Mouse (Mus musculus) brain, adult 2 months (tissue): ENCODE measurements around the gene Dhx38.

ENCODE experiments used
- DNase-seq: peaks from one replicate; pipeline ENCODE4 v3.0.0; 2011; ENCODE audit warnings: low read depth, low spot score

The Dhx38 gene

GRCm38 (mm10) chr8:109551663-109552062, 14.0 kb downstream of the Dhx38 start:
- peak; percentile 20 for DNase-seq

DNA sequence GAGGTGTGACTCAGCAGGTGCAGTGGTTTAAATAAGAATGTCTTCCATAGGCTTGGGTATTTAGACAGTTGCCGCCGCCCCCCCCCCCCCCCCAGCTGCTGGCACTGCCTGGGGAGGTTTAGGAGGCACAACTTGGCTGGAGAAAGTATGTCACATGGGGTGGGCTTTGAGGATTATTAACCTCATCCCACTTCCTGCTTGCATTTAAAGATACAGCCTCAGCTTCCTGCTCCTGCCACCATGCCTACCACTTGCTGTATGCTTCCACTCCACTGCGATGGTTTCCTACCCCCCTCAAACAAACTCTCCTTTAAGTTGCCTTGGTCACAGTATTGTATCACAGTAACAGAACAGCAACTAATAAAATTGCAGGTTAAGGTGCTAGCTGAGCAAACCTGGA, 21.6 kb downstream of the Dhx38 start:
- DNase-seq = no peak

- peak; percentile 75 for DNase-seq
Measured at GRCm38 (mm10) chr8:109542748-109543519, 22.7 kb downstream of the Dhx38 start.

DNA sequence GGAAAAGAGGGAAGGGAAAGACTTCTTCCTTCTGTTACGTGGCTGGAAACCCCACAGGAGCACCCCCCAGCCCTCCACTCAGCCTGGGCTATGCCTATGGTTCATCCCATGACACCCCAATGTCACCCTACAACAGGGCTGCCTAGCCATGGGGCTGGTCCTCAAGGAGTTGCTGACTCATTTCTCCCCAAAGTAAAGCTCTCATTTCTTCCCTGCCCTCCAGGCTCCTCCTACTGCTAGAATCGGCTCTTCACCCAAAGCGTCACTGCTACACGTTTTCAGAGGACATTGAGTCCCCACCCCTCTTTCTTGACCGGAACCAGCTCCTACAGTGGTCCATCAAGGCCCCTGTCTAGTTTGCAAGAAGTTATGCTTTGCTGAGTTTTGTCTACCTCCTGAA, 23.5 kb downstream of the Dhx38 start:
- peak; percentile 20 for DNase-seq

DNA sequence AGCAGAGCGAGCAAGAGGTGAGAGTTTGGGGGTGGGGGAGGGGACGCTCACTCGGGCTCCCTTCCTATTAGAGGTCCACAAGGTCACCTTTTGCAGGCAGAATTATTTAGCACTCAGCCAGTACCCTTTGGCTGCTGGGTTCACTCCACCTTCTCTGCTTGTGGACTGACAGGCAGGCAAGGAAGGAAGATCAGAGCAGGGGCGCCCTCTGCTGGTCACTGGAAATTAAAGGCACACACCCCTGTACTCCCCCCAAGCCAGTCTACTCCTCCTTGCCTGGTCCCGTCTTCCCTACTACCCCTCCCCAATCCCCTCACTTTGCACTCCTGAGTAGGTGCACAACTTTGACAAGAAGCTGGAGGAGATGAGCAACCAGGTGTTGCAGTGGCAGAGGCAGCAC, 29.0 kb downstream of the Dhx38 start:
- DNase-seq = peak; percentile 83

DNA sequence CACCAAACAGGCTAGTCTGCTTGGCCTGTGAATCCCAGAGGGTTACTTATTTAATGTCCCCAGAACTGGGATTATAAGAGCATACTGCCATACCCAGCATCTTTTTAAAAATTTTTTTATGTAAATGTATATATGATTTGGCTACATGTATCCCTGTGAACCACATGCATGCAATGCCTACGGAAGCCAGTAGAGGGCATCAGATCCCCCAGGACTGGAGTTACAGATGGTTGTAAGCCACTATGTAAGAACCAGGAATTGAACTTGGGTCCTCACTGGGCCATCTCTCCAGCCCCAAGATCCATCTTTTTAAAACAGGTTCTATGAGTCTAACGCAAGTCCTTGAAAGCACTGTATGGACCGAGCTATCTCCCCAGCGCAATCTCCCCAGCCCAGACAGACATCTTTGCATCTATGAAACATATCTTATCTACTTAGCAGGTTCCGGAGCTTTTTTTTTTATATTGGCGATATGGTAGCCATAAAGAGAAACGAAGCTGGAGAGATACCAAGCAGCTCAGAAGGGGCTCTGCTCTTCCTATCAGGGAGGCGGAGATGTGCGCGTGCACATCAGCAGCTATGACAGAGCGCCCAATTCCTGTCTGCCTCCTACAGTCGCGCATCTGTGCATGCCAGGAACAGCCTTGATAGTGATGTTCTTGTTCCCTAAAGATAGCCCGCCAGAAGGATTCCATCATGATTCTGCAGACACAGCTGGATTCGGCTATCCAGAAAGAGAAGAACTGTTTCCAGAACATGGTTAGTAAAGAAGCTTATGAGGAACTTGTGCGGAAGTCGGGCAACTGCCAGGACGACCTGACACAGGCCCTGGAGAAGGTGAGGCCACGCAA, 30.3 kb downstream of the Dhx38 start:
- DNase-seq = peak; percentile 52

GRCm38 (mm10) chr8:109524008-109524407, 41.7 kb downstream of the Dhx38 start:
- no peak for DNase-seq

- peak; percentile 31 for DNase-seq
Measured at GRCm38 (mm10) chr8:109505560-109505959, 60.1 kb downstream of the Dhx38 start.

GRCm38 (mm10) chr8:109503566-109503965, 62.1 kb downstream of the Dhx38 start:
- DNase-seq = no peak

DNA sequence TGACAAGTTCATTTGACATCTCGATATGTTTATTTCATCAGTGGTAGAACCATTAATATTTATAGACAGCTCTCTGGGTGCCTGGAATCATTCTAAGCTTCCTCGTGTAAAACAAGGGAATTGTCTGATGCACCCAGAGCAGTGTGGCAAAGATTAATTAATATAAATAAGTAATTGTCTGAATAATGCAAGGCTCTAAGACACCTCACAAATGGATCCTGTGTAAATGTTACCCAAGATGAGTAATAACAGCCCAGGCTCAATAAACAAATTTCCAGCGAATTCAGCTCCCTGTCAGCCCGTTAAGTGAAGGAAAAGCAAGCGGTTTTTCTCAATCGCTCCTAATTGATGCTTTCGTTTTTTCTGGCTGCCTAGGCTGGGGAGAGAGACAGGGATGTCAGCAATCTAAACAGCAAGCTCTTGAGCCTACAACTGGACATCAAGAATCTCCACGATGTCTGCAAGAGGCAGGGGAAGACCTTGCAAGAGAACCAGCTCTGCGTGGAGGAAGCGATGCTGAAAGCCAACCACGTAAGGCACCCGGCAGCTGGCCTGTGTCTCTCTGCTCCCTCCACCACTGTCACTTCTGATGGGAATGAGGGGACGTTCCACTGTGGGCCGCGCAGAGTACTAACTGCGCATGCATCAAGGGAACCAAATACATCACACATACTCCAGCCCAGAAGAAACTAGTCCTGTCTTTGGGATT, 66.5 kb downstream of the Dhx38 start:
- DNase-seq = peak; percentile 16
